Mouse (Mus musculus): ENCODE data around the gene Slc8b1. TPM values are rescaled to one million over a fixed set of nuclear protein-coding genes. Genes with fewer than 3 reads are reported as not detected.

Slc8b1 gene
- polyA plus RNA-seq, 1 experiment from 2014 or later, result 2.7 TPM

DNA sequence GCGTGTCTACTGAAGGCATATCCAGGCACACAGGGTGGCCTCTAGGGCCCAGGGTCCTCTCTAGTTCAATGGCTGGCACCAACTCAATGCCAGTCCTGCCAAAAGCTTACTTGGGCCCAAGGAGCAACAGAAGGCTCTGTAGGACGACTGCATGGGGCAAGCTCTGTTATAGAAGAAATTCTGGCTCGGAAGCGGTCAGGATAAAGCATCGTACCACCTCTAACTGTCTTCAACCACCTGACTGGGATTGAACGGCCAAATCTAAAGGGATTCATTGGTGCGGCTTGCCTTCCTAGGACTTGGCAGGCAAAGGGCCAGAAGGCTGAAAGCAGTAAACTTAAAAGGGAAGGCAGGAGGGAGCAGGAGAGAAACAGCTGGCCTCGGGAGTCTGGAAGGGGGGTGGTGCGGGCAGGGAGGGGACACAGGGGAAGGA, 57.4 kb downstream of the Slc8b1 start:
- no peak overlapping the region for H3K4me3 ChIP-seq
- H3K9ac ChIP-seq, result no peak overlapping the region
- H3K4me1 ChIP-seq (replicated peaks), result peaks cover 74% of the 10 kb centered on the region
- whole genome bisulfite sequencing, result 60% methylated on average over 9 of the region's 9 CpGs
- no peak overlapping the region for H3K27ac ChIP-seq
- no peak overlapping the region for H3K4me2 ChIP-seq
- no peak for ATAC-seq (replicated peaks; ENCODE audit: insufficient number of reproducible peaks, insufficient read depth, low FRiP score, low read depth)
- no peaks in the 10 kb centered on the region for H3K9me3 ChIP-seq (replicated peaks)
- H3K36me3 ChIP-seq, result no peaks in the 10 kb centered on the region
- no peaks in the 10 kb centered on the region for H3K27me3 ChIP-seq

DNA sequence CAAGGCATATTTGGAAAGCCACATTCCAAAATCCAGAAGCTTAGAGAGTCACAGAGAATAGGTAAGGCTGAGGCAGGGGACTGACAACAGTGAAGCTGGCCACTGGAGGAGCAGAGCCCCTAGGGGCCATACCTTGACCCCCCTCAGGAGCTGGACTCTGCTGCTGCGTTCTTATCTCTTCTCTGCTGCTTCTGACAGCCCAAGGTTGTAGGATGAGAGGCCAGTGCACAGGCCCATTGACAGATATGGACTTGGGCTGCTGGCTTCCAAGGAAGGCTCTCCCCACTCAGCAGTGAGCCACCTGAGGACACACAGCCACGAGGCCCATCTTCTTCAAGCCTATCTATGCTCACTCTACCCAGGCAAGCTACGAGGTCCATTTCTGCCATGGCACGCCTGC, 58.0 kb downstream of the Slc8b1 start:
- Histone ChIP-seq H3K36me3 (no peaks in the 10 kb centered on the region), H3K4me2 (no peak overlapping the region), H3K9ac (no peak overlapping the region), H3K9me3 (replicated peaks) (no peaks in the 10 kb centered on the region), H3K27ac (no peak overlapping the region), H3K4me3 (no peak overlapping the region), H3K4me1 (replicated peaks) (peaks cover 68% of the 10 kb centered on the region), H3K27me3 (no peaks in the 10 kb centered on the region)
- 57% methylated on average over 4 of the region's 4 CpGs for WGBS
- no peak for ATAC-seq (replicated peaks; ENCODE audit: insufficient number of reproducible peaks, insufficient read depth, low FRiP score, low read depth)

DNA sequence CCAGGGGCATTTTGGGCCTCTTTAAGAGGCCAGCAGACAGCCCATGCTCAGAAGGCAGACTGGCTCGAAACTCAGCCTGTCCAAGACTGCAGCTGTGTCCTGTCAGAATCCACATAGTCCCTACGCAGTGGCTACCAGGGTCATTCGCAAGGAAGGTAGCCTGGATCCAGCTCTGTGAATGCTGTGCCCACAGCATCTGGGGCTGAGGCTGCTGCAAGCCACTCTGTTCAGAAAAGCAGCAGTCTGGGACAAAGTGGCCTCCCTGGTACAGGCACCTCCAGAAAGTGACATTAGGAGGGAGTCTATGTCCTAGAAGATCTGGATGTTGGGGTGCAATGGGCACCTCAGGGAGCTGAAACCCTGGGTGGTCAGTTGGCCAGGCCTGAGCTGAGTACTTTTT, 58.8 kb downstream of the Slc8b1 start:
- Histone ChIP-seq H3K36me3 (no peaks in the 10 kb centered on the region), H3K4me2 (no peak overlapping the region), H3K4me3 (no peak overlapping the region), H3K4me1 (replicated peaks) (peaks cover 67% of the 10 kb centered on the region), H3K27ac (no peak overlapping the region), H3K9me3 (replicated peaks) (no peaks in the 10 kb centered on the region), H3K9ac (no peak overlapping the region), H3K27me3 (no peaks in the 10 kb centered on the region)
- no peak for ATAC-seq (replicated peaks; ENCODE audit: insufficient number of reproducible peaks, insufficient read depth, low FRiP score, low read depth)
- WGBS, result 75% methylated on average over 3 of the region's 3 CpGs

DNA sequence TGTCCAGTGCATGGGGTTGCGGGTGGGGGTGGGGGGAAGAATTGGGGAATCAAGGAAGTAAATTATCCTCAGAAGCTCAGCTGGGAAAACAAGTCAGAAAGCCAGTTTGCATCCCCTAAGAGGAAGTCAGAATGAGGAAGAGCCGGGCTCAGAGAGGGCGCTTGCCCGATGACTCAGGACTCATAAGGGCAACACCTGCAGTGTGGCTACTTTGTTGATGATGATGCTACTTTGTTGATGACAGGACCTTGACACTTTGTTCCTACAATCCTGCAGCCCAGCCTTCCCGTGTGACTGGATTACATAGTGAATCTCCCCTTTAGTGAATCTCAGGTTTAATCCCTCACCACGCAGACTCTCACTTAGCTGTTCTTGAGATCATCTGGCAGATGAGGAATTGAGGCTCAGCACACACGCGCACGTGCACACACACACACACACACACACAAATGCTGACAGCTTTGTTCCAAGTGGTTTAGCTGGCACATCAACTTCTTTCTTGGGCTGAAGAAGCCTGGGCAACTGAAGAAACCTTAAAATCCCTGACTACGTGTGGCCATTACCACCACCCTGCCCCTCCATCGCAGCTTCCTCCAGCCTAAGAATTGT, 59.4 kb downstream of the Slc8b1 start:
- no peaks in the 10 kb centered on the region for H3K9me3 ChIP-seq (replicated peaks)
- H3K27me3 ChIP-seq, result no peaks in the 10 kb centered on the region
- ATAC-seq (replicated peaks; ENCODE audit: insufficient number of reproducible peaks, insufficient read depth, low FRiP score, low read depth), result no peak
- H3K4me3 ChIP-seq, result no peak overlapping the region
- H3K4me1 ChIP-seq (replicated peaks), result peaks cover 62% of the 10 kb centered on the region
- 83% methylated on average over 11 of the region's 11 CpGs for WGBS
- no peak overlapping the region for H3K4me2 ChIP-seq
- H3K9ac ChIP-seq, result no peak overlapping the region
- H3K27ac ChIP-seq, result no peak overlapping the region
- H3K36me3 ChIP-seq, result no peaks in the 10 kb centered on the region

DNA sequence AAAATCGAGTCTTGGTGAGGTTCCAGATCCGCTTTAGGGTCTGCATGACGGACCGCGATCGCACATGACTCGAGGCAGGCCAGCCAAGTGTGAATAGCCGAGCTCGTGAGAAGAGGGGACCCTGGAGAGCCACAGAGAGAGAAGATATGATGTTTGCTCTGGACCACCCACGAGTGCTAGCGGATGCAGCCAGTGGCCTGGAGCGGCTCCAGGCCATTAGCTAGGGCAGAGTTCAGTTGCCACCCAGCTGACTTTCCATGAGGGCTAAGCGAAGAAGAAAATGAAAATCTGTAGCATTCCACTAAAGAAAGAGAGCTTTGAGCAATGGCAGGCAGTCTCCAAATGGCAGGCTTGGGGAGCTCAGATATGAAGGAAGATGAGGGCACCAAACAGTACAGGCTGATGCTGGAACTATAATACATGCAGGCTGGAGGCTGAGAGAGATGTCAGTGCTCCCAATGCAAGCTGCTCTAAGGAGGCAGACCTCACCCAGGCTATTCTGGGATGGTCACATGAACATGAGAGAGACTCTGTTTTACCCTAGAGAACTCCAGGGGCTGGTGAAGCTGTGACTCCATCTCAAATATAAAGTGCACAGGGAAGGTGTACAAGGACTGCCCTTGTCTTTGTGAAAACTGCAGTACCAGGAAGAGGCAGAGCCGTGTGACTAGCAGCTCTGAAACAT, 60.2 kb downstream of the Slc8b1 start:
- 59% methylated on average over 14 of the region's 14 CpGs for WGBS
- Histone ChIP-seq H3K4me3 (no peak overlapping the region), H3K9ac (no peak overlapping the region), H3K36me3 (no peaks in the 10 kb centered on the region), H3K27me3 (no peaks in the 10 kb centered on the region), H3K4me2 (no peak overlapping the region), H3K4me1 (replicated peaks) (peaks cover 54% of the 10 kb centered on the region), H3K9me3 (replicated peaks) (no peaks in the 10 kb centered on the region), H3K27ac (peak overlapping the region; percentile 31; the same call in 1 of the 2 replicates)
- 0 out of 2 replicates have a peak, but pooled peaks have one; percentile 24 for ATAC-seq (replicated peaks; ENCODE audit: insufficient number of reproducible peaks, insufficient read depth, low FRiP score, low read depth)

DNA sequence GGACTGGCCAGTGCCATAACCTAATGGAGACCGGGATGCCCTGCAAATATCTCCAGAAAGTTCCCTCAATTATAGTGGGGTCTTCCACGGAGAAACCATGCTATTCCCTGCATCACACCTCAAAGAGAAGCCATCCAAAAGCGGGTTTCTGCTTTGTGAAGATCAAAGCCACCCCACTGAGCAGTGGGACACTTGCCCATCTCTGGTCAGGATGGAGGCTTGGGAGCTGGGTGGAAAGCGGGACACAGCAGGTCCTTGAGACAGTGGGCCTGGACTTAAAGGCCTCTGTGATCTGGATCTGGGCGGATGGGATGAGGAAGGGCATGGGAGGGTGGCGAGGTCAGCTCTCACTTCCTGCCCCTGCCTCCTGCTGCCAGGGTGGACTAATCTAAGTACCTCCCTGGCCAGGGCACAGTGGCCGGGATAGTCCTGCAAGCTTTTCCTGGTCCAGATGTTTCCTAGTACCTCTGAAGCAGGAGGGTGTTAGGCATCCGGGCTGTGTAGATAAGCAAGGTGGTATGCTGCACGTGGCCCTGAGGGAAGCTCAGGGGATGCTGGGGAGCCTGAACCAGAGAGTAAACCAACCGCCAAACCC, 63.6 kb downstream of the Slc8b1 start:
- Histone ChIP-seq H3K27me3 (no peaks in the 10 kb centered on the region), H3K4me2 (no peak overlapping the region), H3K4me3 (no peak overlapping the region), H3K9ac (no peak overlapping the region), H3K36me3 (no peaks in the 10 kb centered on the region), H3K4me1 (replicated peaks) (peaks cover 47% of the 10 kb centered on the region), H3K9me3 (replicated peaks) (no peaks in the 10 kb centered on the region), H3K27ac (no peak overlapping the region)
- 57% methylated on average over 10 of the region's 10 CpGs for WGBS
- ATAC-seq (replicated peaks; ENCODE audit: insufficient number of reproducible peaks, insufficient read depth, low FRiP score, low read depth), result no peak

DNA sequence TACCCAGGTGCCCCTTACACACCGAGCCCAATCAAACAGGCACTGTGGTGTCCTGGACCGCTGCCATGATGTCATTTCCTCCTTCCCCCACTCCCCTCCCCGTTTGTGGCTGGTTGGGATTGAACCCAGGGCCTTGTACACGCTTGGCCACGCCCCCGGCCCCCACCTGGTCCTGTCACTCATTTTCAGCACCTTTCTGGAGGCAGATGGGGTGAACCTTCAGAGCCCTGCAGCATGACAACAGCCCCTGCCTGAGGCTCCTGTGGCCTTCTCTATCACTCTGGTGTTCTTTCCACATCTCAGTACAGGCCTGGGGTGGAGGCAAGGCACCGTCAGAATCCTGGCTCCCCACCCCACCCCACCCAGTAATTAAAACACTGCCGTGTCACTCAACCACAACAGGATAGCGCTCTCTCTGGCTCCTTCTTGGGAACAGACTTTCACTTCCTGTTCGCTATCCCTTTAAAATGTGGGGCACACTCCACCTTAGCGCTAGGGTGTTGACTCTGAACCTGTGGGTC, 65.9 kb downstream of the Slc8b1 start:
- no peak overlapping the region for H3K4me3 ChIP-seq
- H3K9me3 ChIP-seq (replicated peaks), result no peaks in the 10 kb centered on the region
- no peaks in the 10 kb centered on the region for H3K27me3 ChIP-seq
- H3K27ac ChIP-seq, result no peak overlapping the region
- no peak overlapping the region for H3K9ac ChIP-seq
- H3K4me2 ChIP-seq, result no peak overlapping the region
- WGBS, result 63% methylated on average over 11 of the region's 11 CpGs
- no peak for ATAC-seq (replicated peaks; ENCODE audit: insufficient number of reproducible peaks, insufficient read depth, low FRiP score, low read depth)
- H3K4me1 ChIP-seq (replicated peaks), result peaks cover 39% of the 10 kb centered on the region
- H3K36me3 ChIP-seq, result peaks cover 3% of the 10 kb centered on the region; the same call in 1 of the 2 replicates

DNA sequence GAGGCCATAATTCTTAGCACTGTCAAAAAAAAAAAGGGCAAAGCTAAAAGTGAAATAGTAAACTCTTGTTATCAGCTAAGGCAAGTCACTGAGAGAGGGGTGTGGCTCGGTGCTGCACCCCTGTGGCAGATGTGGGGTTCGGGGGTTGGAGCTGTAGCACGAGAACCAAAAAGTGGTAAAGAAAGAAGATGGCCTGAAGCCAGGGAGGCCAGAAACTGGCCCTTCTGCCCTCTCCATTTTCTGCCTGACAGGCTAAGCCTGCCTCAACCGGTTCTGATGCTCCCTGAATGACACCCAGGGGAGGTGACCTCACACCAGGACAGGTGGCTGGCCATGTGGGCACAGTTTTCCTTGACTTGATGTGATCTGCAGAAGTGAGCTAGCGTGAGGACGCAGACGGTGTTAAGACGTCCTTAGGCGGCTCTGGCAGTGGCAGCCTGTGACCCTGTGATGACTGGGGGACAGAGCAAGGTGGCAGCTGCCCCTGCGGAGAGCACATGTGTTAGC, 67.0 kb downstream of the Slc8b1 start:
- 47% methylated on average over 10 of the region's 10 CpGs for WGBS
- Histone ChIP-seq H3K4me1 (replicated peaks) (peaks cover 41% of the 10 kb centered on the region), H3K4me2 (no peak overlapping the region), H3K9ac (no peak overlapping the region), H3K27ac (peak overlapping the region; percentile 69; the same call in 1 of the 2 replicates), H3K27me3 (no peaks in the 10 kb centered on the region), H3K36me3 (peaks cover 3% of the 10 kb centered on the region; the same call in 1 of the 2 replicates), H3K4me3 (no peak overlapping the region), H3K9me3 (replicated peaks) (no peaks in the 10 kb centered on the region)
- ATAC-seq (replicated peaks; ENCODE audit: insufficient number of reproducible peaks, insufficient read depth, low FRiP score, low read depth), result no peak

DNA sequence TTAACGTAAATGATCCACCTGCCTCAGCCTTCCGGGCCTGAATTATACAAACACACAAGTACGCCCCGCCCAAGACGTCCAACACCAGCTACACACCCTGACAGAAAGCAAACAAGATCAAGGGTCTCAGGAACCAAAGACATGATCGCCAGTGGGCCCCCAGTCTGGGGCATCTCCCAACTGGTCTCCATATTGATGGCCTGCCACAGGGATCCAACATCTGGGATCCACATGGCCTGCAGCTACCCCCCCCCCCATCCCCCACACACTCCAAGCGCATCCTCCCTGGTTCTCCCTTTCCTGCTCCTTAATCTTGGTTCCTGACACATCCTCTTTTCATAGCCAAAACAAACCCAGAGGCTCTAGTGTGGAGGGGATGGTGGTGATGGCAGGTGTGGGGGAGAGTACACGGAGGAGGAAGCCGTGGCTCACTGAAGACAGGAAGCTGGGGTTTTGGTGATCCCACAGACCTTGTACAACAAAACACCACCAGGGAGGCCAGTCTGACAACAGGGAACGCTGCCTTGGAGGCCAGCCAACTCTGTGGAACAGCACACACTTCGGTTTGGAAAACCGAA, 67.6 kb downstream of the Slc8b1 start:
- ATAC-seq (replicated peaks; ENCODE audit: insufficient number of reproducible peaks, insufficient read depth, low FRiP score, low read depth), result peak; percentile 53; the same call in 1 of the 2 replicates
- peak overlapping the region; percentile 35 for H3K4me2 ChIP-seq
- H3K9ac ChIP-seq, result no peak overlapping the region
- H3K4me3 ChIP-seq, result no peak overlapping the region
- H3K4me1 ChIP-seq (replicated peaks), result peaks cover 41% of the 10 kb centered on the region
- no peaks in the 10 kb centered on the region for H3K9me3 ChIP-seq (replicated peaks)
- H3K36me3 ChIP-seq, result peaks cover 3% of the 10 kb centered on the region; the same call in 1 of the 2 replicates
- WGBS, result 46% methylated on average over 12 of the region's 12 CpGs
- no peaks in the 10 kb centered on the region for H3K27me3 ChIP-seq
- peak overlapping the region; percentile 69 for H3K27ac ChIP-seq

DNA sequence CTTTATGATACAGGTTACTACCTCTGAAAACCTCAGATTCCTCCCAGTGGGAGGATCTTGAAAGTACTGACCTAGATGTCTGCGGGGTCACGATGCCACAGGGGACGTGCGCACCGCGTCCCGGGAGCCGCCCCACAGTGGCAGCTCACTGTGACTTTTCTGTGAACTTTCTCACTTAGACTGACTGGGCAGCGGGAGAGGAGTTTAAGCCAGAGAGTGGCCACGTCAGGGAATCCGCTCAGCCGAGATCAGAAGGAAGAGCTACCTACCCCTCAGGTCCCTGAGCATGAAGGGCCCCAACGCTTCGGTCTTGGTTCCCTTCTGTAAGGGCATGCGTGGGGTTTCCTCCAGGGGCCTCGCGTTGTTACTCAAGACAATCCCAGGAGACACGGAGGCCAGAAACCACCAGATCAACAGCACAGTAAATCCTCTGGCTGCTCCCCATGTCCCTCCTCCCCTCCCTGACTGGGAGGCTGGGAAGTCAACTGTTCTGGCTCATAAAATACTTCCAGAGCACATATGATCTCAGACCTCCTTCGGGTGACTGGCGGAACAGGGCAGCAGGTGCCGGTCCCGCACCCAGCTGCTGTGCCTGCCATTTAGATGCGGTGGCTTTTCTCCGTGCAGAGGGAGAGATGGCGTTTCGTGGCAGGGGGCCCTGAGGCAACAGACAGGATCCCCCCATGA, 68.4 kb downstream of the Slc8b1 start:
- H3K9ac ChIP-seq, result no peak overlapping the region
- H3K9me3 ChIP-seq (replicated peaks), result no peaks in the 10 kb centered on the region
- peaks cover 7% of the 10 kb centered on the region; the same call in 1 of the 2 replicates for H3K36me3 ChIP-seq
- ATAC-seq (replicated peaks; ENCODE audit: insufficient number of reproducible peaks, insufficient read depth, low FRiP score, low read depth), result no peak
- no peaks in the 10 kb centered on the region for H3K27me3 ChIP-seq
- peaks cover 41% of the 10 kb centered on the region for H3K4me1 ChIP-seq (replicated peaks)
- H3K27ac ChIP-seq, result peak overlapping the region; percentile 69
- peak overlapping the region; percentile 35 for H3K4me2 ChIP-seq
- 54% methylated on average over 26 of the region's 26 CpGs for WGBS
- H3K4me3 ChIP-seq, result no peak overlapping the region
